Mouse (Mus musculus) limb, embryonic 10.5 days (tissue): ENCODE measurements around the gene Katnal1. TPM values are rescaled to one million over a fixed set of nuclear protein-coding genes. Genes with fewer than 3 reads are reported as not detected.

Experiments used
- DNase-seq: peaks from one replicate; pipeline ENCODE4 v3.0.0-alpha.2; 2017; ENCODE audit warnings: low spot score
- H3K27ac ChIP-seq: fragments of 300-500 bp; sonication (generic); 2 replicates; pipeline ENCODE4 v1.5.1; 2016; ENCODE audit warnings: mild to moderate bottlenecking
- H3K27me3 ChIP-seq: fragments of 300-500 bp; sonication (generic); 2 replicates; pipeline ENCODE4 v1.6.1; 2016; ENCODE audit warnings: low read depth, mild to moderate bottlenecking; ENCODE audit not compliant: poor library complexity, severe bottlenecking
- H3K36me3 ChIP-seq: fragments of 300-500 bp; sonication (generic); 2 replicates; pipeline ENCODE4 v1.6.1; 2016; ENCODE audit warnings: mild to moderate bottlenecking, moderate library complexity
- H3K4me1 ChIP-seq: fragments of 300-500 bp; sonication (generic); 2 replicates; pipeline ENCODE4 v1.6.1; 2016
- H3K4me3 ChIP-seq: fragments of 300-500 bp; sonication (generic); 2 replicates; pipeline ENCODE4 v1.5.1; 2016; ENCODE audit warnings: mild to moderate bottlenecking, moderate library complexity
- H3K9me3 ChIP-seq: fragments of 300-500 bp; sonication (generic); replicated peaks from 2 replicates; pipeline ENCODE4 v1.6.1; 2016; ENCODE audit warnings: mild to moderate bottlenecking
- WGBS: fragments of 180-500 bp; shearing (Covaris S2); methylation state at CpG from one replicate; pipeline ENCODE4 v1.1.7; 2016; 5-methylcytosine and 5-hydroxymethylcytosine counted together
- polyA plus RNA-seq: library from polyadenylated mRNA; unstranded; fragments of >200 nt; fragmentation: Nextera tagmentation; extraction: Ambion mirVana; gene quantifications from 2 replicates; pipeline ENCODE4 v1.2.1, GENCODE M21; 2016

Gene Katnal1
- polyA plus RNA-seq, 1 experiment from 2014 or later = 19.3 TPM

GRCm38 (mm10) chr5:148910066-148910465 is 19.1 kb downstream of the Katnal1 start:
- no peaks in the 10 kb centered on the region for H3K27me3 ChIP-seq
- WGBS = 90% methylated on average over 4 of the region's 4 CpGs
- peaks cover 22% of the 10 kb centered on the region for H3K4me1 ChIP-seq
- no peak for DNase-seq
- H3K4me3 ChIP-seq = no peak overlapping the region
- no peaks in the 10 kb centered on the region for H3K9me3 ChIP-seq
- no peak overlapping the region for H3K27ac ChIP-seq
- peaks cover 49% of the 10 kb centered on the region for H3K36me3 ChIP-seq

DNA sequence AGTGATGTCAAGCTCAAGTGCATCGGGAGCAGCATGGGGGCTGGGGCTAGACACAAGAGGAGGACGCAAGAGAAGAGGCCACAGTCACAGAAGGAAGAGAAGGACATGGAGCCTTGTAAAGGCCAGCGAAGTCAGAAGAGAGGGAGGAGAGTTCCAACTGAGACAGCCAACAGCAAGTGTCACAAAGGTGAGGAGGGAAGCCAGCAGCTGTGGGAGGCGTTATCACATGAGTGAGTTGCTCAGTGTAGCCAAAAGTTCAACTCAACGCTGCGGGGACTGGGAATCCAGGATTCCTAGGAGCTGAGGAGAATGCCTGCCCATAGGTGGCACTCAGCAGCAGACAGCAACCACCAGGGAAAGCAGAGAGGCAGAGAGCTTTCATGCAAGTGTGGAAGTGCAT is 19.7 kb downstream of the Katnal1 start:
- 31% methylated on average over 6 of the region's 6 CpGs for WGBS
- Histone ChIP-seq H3K4me1 (peaks cover 22% of the 10 kb centered on the region), H3K9me3 (no peaks in the 10 kb centered on the region), H3K27me3 (no peaks in the 10 kb centered on the region), H3K27ac (peak overlapping the region; percentile 44), H3K4me3 (no peak overlapping the region), H3K36me3 (peaks cover 48% of the 10 kb centered on the region)
- no peak for DNase-seq

- H3K9me3 ChIP-seq = no peaks in the 10 kb centered on the region
- H3K4me3 ChIP-seq = no peak overlapping the region
- peaks cover 49% of the 10 kb centered on the region for H3K36me3 ChIP-seq
- 37% methylated on average over 7 of the region's 7 CpGs for WGBS
- peak overlapping the region; percentile 44 for H3K27ac ChIP-seq
- peaks cover 22% of the 10 kb centered on the region for H3K4me1 ChIP-seq
- no peak for DNase-seq
- no peaks in the 10 kb centered on the region for H3K27me3 ChIP-seq
These were observed 20.1 kb downstream of the Katnal1 start for GRCm38 (mm10) chr5:148909057-148909395.

GRCm38 (mm10) chr5:148908191-148909056 is 20.7 kb downstream of the Katnal1 start:
- 88% methylated on average over 17 of the region's 17 CpGs for WGBS
- no peaks in the 10 kb centered on the region for H3K9me3 ChIP-seq
- H3K36me3 ChIP-seq = peaks cover 49% of the 10 kb centered on the region
- H3K4me3 ChIP-seq = no peak overlapping the region
- peak overlapping the region; percentile 44; the same call in 1 of the 2 replicates for H3K27ac ChIP-seq
- peaks cover 22% of the 10 kb centered on the region for H3K4me1 ChIP-seq
- DNase-seq = no peak
- no peaks in the 10 kb centered on the region for H3K27me3 ChIP-seq

DNA sequence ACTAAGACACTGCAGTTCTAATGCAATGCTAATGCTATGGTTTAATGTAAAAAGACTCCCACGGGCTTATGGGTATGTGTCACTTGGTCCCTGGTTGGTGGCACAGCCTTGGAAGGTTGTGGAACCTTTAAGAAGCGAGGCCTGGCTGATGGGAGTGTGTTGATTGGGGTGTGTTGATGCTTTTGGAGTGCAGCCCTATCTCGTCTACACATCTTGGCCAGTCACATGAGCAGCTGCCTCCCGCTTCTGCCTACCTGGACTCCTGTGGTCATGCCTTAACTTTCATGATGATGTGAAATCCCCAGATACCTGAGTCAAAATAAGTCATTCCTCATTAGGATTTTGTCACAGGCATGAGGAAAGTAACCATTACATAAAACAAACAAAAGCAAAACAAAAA is 22.8 kb downstream of the Katnal1 start:
- peaks cover 42% of the 10 kb centered on the region for H3K36me3 ChIP-seq
- H3K4me3 ChIP-seq = no peak overlapping the region
- H3K27ac ChIP-seq = no peak overlapping the region
- DNase-seq = no peak
- 86% methylated on average over 4 of the region's 4 CpGs for WGBS
- no peaks in the 10 kb centered on the region for H3K9me3 ChIP-seq
- peaks cover 12% of the 10 kb centered on the region for H3K4me1 ChIP-seq
- no peaks in the 10 kb centered on the region for H3K27me3 ChIP-seq

GRCm38 (mm10) chr5:148904846-148905245 is 24.3 kb downstream of the Katnal1 start:
- peak; percentile 54 for DNase-seq
- Histone ChIP-seq H3K9me3 (no peaks in the 10 kb centered on the region), H3K27me3 (no peaks in the 10 kb centered on the region), H3K27ac (no peak overlapping the region), H3K36me3 (peaks cover 33% of the 10 kb centered on the region), H3K4me1 (peaks cover 12% of the 10 kb centered on the region), H3K4me3 (no peak overlapping the region)
- WGBS = 73% methylated on average over 6 of the region's 6 CpGs

DNA sequence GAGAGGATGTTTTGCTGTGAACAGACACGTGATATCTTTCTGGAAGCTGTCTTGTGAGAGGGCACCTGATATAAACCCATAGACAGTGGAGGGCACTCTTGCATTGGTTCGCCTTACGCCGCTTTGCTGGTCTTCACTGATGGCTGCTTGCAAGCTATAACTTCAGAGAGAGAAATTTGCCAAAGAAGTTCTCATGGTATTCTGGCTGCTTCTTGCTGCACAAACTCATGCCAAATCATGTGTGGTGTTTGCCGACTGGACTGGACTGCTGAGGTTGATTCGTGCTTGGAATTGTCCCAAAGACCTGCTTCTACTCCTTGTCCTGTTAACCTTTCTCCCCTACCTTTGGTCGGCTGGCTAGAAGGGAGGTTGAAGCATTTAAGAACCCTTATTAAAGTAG is 29.8 kb downstream of the Katnal1 start:
- DNase-seq = no peak
- Histone ChIP-seq H3K4me1 (peaks cover 12% of the 10 kb centered on the region; the same call in 1 of the 2 replicates), H3K9me3 (no peaks in the 10 kb centered on the region), H3K4me3 (no peak overlapping the region), H3K27ac (no peak overlapping the region), H3K27me3 (no peaks in the 10 kb centered on the region), H3K36me3 (peaks cover 15% of the 10 kb centered on the region)
- WGBS = 94% methylated on average over 7 of the region's 7 CpGs

DNA sequence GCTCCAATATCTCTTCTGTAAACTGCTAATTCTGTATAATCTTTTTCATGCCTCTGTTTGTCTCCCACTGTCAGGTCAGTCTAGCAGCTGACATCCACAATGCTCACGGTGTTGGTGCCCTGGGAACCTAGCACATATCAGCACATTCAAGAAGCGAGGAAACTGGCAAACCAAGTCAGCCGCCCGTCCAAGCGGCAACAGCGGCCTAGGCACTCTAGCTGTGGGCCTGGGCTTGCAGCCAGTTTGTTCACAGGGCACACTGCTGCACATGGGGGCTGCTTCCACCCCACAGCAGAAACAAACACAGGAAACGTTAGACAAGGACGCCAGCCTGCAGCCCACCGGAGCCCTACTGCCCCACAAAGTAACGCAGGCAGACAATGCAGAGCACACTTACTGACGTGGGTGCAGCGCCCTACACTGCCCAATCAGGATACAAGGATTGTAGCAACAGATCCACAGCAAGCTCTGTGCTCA is 31.1 kb downstream of the Katnal1 start:
- Histone ChIP-seq H3K4me3 (no peak overlapping the region), H3K36me3 (peaks cover 13% of the 10 kb centered on the region), H3K4me1 (peaks cover 12% of the 10 kb centered on the region; the same call in 1 of the 2 replicates), H3K27ac (no peak overlapping the region), H3K9me3 (no peaks in the 10 kb centered on the region), H3K27me3 (no peaks in the 10 kb centered on the region)
- no peak for DNase-seq
- WGBS = 87% methylated on average over 12 of the region's 12 CpGs

DNA sequence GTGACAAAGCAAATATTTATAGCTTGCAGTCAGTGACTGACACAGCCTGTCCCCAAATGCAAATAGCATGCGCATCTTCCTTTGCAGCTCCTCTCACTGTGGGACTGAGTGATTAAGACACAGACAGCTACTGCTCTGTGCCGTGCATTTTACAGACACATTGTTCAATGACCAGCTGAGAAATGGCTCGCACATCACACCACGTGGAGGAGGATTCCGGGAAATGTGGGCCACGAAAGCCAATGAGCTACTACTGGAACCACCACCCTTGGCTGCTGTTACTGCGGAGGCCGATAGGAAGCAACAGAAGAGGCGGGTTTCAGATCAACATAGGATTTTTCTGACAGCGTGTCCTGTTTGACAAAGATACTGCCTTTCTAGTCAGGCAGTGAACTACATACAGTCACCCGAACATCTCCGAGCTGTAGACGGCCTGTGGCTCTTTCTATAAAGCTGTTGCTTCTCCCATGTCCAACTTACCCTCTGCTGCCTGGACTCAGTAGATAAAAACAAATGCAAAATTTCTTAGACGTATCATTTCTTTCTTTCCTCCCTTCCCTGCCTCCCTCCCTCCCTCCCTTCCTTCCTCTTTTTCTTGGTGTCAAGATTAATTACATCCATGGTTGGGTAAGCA is 31.9 kb downstream of the Katnal1 start:
- Histone ChIP-seq H3K36me3 (peaks cover 19% of the 10 kb centered on the region), H3K27ac (no peak overlapping the region), H3K9me3 (no peaks in the 10 kb centered on the region), H3K27me3 (no peaks in the 10 kb centered on the region), H3K4me3 (no peak overlapping the region), H3K4me1 (peaks cover 12% of the 10 kb centered on the region; the same call in 1 of the 2 replicates)
- DNase-seq = no peak
- WGBS = 85% methylated on average over 14 of the region's 14 CpGs

GRCm38 (mm10) chr5:148896515-148896914 is 32.6 kb downstream of the Katnal1 start:
- no peak overlapping the region for H3K4me3 ChIP-seq
- H3K27me3 ChIP-seq = no peaks in the 10 kb centered on the region
- no peak overlapping the region for H3K27ac ChIP-seq
- no peak for DNase-seq
- no peaks in the 10 kb centered on the region for H3K9me3 ChIP-seq
- H3K4me1 ChIP-seq = peaks cover 12% of the 10 kb centered on the region; the same call in 1 of the 2 replicates
- peaks cover 23% of the 10 kb centered on the region for H3K36me3 ChIP-seq
- 89% methylated on average over 10 of the region's 10 CpGs for WGBS

GRCm38 (mm10) chr5:148895833-148896232 is 33.3 kb downstream of the Katnal1 start:
- H3K9me3 ChIP-seq = no peaks in the 10 kb centered on the region
- DNase-seq = no peak
- WGBS = 78% methylated on average over 7 of the region's 7 CpGs
- peaks cover 30% of the 10 kb centered on the region for H3K36me3 ChIP-seq
- H3K27ac ChIP-seq = no peak overlapping the region
- no peak overlapping the region for H3K4me3 ChIP-seq
- H3K4me1 ChIP-seq = peaks cover 12% of the 10 kb centered on the region; the same call in 1 of the 2 replicates
- no peaks in the 10 kb centered on the region for H3K27me3 ChIP-seq

- WGBS = 59% methylated on average over 5 of the region's 5 CpGs
These were observed 34.1 kb downstream of the Katnal1 start for GRCm38 (mm10) chr5:148895034-148895433.

DNA sequence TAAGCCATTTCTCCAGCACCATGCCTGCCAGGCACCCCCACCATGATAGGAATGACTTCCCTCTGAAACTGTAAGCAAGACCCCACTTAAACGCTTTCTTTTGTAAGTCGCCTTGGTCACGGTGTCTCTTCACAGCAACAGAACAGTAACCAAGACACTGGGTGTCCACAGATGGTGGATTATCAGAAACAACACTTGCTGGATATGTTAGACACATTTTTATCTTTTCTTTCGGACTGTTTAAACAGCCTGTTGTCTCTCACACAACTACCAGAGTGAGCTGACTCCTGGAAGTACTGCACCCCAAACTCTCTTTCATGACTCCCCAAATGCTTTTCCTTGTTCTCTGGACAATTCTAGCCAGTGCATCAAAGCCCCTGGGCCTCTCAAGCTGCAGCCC is 38.9 kb downstream of the Katnal1 start:
- Histone ChIP-seq H3K4me1 (peaks cover 13% of the 10 kb centered on the region), H3K27ac (no peak overlapping the region), H3K4me3 (no peak overlapping the region), H3K36me3 (peaks cover 55% of the 10 kb centered on the region), H3K9me3 (no peaks in the 10 kb centered on the region), H3K27me3 (no peaks in the 10 kb centered on the region)
- DNase-seq = no peak
- WGBS = 98% methylated on average over 4 of the region's 4 CpGs

More at GRCm38 (mm10) chr5:148895034-148895433, 34.1 kb downstream of the Katnal1 start:
- H3K27me3 ChIP-seq = no peaks in the 10 kb centered on the region
- H3K9me3 ChIP-seq = no peaks in the 10 kb centered on the region
- H3K36me3 ChIP-seq = peaks cover 37% of the 10 kb centered on the region
- no peak overlapping the region for H3K27ac ChIP-seq
- H3K4me1 ChIP-seq = peaks cover 12% of the 10 kb centered on the region; the same call in 1 of the 2 replicates
- H3K4me3 ChIP-seq = no peak overlapping the region
- DNase-seq = no peak
